Mouse (Mus musculus): ENCODE data around the gene Cryga. TPM values are rescaled to one million over a fixed set of nuclear protein-coding genes. Genes with fewer than 3 reads are reported as not detected.
A peak's percentile ranks its signal among the peaks of the same experiment; 100 is the strongest.

Gene Cryga
- polyA plus RNA-seq, 2 experiments: not detected

GRCm38 (mm10) chr1:65096953-65097352, 6.2 kb downstream of the Cryga start:
- no peak overlapping the region for H3K4me2 ChIP-seq (ENCODE audit: low read depth)
- H3K36me3 ChIP-seq (replicated peaks; ENCODE audit: control insufficient read depth, insufficient read depth, low read depth): no peaks in the 10 kb centered on the region
- no peak overlapping the region for H3K9ac ChIP-seq (replicated peaks)
- WGBS (ENCODE audit: insufficient replicate concordance): 67% methylated on average over 3 of the region's 3 CpGs
- no peaks in the 10 kb centered on the region for H3K27me3 ChIP-seq (ENCODE audit: control insufficient read depth, insufficient read depth, low read length)
- ATAC-seq (ENCODE audit: insufficient read depth) (no peak), DNase-seq (ENCODE audit: low read depth in 3 of 3, low spot score in 3 of 3) (no peak)
- TF ChIP-seq EP300 (IDR thresholded peaks at IDR 0.05; ENCODE audit: low read depth) (no peak), CTCF (IDR thresholded peaks at IDR 0.05; ENCODE audit: low read depth) (no peak)
- no peaks in the 10 kb centered on the region for H3K4me1 ChIP-seq (replicated peaks; ENCODE audit: control insufficient read depth in 2 of 2, insufficient read depth in 2 of 2, low read length in 1 of 2)
- no peak overlapping the region for H3K27ac ChIP-seq
- H3K4me3 ChIP-seq (ENCODE audit: insufficient read depth in 1 of 2, low read depth in 2 of 2, low read length in 2 of 2): no peak overlapping the region
- H3K9me3 ChIP-seq (ENCODE audit: control insufficient read depth, low read length): no peaks in the 10 kb centered on the region

- 76% methylated on average over 3 of the region's 3 CpGs for WGBS (ENCODE audit: insufficient replicate concordance)
- Histone ChIP-seq H3K4me1 (replicated peaks; ENCODE audit: control insufficient read depth in 2 of 2, insufficient read depth in 2 of 2, low read length in 1 of 2) (no peaks in the 10 kb centered on the region), H3K36me3 (replicated peaks; ENCODE audit: control insufficient read depth, insufficient read depth, low read depth) (no peaks in the 10 kb centered on the region), H3K27me3 (ENCODE audit: control insufficient read depth, insufficient read depth, low read length) (no peaks in the 10 kb centered on the region), H3K9me3 (ENCODE audit: control insufficient read depth, low read length) (no peaks in the 10 kb centered on the region), H3K27ac (no peak overlapping the region), H3K9ac (replicated peaks) (no peak overlapping the region), H3K4me3 (ENCODE audit: insufficient read depth in 1 of 2, low read depth in 2 of 2, low read length in 2 of 2) (no peak overlapping the region), H3K4me2 (ENCODE audit: low read depth) (no peak overlapping the region)
- ATAC-seq (ENCODE audit: insufficient read depth) (no peak), DNase-seq (ENCODE audit: low read depth in 3 of 3, low spot score in 3 of 3) (no peak)
- TF ChIP-seq CTCF (IDR thresholded peaks at IDR 0.05; ENCODE audit: low read depth) (no peak), EP300 (IDR thresholded peaks at IDR 0.05; ENCODE audit: low read depth) (no peak)
Measured at GRCm38 (mm10) chr1:65091566-65091965, 11.6 kb downstream of the Cryga start.

DNA sequence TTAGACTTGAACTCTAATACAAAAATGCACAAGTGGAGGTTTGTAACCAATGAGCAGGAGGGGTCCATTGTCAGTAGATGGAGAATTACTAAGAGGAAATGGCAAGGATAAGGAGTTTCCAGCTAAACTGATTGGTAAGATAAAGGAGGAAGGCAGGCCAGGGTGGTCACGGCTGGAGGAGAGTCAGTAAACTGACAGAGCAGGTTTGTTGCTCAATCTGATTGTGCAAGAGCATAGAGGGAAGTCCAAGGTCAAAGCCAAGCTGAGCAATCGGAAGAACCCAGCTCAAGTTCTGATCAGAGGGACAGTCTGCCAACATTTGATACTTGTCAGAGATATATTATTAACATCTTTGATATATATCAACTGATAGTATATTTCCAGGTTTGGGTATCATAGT, 12.8 kb downstream of the Cryga start:
- Histone ChIP-seq H3K4me3 (ENCODE audit: insufficient read depth in 1 of 2, low read depth in 2 of 2, low read length in 2 of 2) (no peak overlapping the region), H3K9me3 (ENCODE audit: control insufficient read depth, low read length) (no peaks in the 10 kb centered on the region), H3K4me1 (replicated peaks; ENCODE audit: control insufficient read depth in 2 of 2, insufficient read depth in 2 of 2, low read length in 1 of 2) (no peaks in the 10 kb centered on the region), H3K36me3 (replicated peaks; ENCODE audit: control insufficient read depth, insufficient read depth, low read depth) (no peaks in the 10 kb centered on the region), H3K9ac (replicated peaks) (no peak overlapping the region), H3K4me2 (ENCODE audit: low read depth) (no peak overlapping the region), H3K27me3 (ENCODE audit: control insufficient read depth, insufficient read depth, low read length) (no peaks in the 10 kb centered on the region), H3K27ac (no peak overlapping the region)
- DNase-seq (ENCODE audit: low read depth in 3 of 3, low spot score in 3 of 3) (peak in 2 of 3 experiments; percentile 24 to 41), ATAC-seq (ENCODE audit: insufficient read depth) (peak; percentile 33; the same call in 1 of the 2 replicates)
- TF ChIP-seq CTCF (IDR thresholded peaks at IDR 0.05; ENCODE audit: low read depth) (no peak), EP300 (IDR thresholded peaks at IDR 0.05; ENCODE audit: low read depth) (no peak)
- 13% methylated on average over 2 of the region's 2 CpGs for WGBS (ENCODE audit: insufficient replicate concordance)

GRCm38 (mm10) chr1:65088567-65089356, 14.4 kb downstream of the Cryga start:
- Histone ChIP-seq H3K27ac (no peak overlapping the region), H3K4me3 (ENCODE audit: insufficient read depth in 1 of 2, low read depth in 2 of 2, low read length in 2 of 2) (no peak overlapping the region), H3K27me3 (ENCODE audit: control insufficient read depth, insufficient read depth, low read length) (no peaks in the 10 kb centered on the region), H3K9me3 (ENCODE audit: control insufficient read depth, low read length) (no peaks in the 10 kb centered on the region), H3K9ac (replicated peaks) (no peak overlapping the region), H3K36me3 (replicated peaks; ENCODE audit: control insufficient read depth, insufficient read depth, low read depth) (no peaks in the 10 kb centered on the region), H3K4me2 (ENCODE audit: low read depth) (no peak overlapping the region), H3K4me1 (replicated peaks; ENCODE audit: control insufficient read depth in 2 of 2, insufficient read depth in 2 of 2, low read length in 1 of 2) (no peaks in the 10 kb centered on the region)
- no peak for TF ChIP-seq CTCF (IDR thresholded peaks at IDR 0.05; ENCODE audit: low read depth)
- no peak for TF ChIP-seq EP300 (IDR thresholded peaks at IDR 0.05; ENCODE audit: low read depth)
- WGBS (ENCODE audit: insufficient replicate concordance): 38% methylated on average over 6 of the region's 6 CpGs
- DNase-seq (ENCODE audit: low read depth in 3 of 3, low spot score in 3 of 3): no peak
- ATAC-seq (ENCODE audit: insufficient read depth): no peak

DNA sequence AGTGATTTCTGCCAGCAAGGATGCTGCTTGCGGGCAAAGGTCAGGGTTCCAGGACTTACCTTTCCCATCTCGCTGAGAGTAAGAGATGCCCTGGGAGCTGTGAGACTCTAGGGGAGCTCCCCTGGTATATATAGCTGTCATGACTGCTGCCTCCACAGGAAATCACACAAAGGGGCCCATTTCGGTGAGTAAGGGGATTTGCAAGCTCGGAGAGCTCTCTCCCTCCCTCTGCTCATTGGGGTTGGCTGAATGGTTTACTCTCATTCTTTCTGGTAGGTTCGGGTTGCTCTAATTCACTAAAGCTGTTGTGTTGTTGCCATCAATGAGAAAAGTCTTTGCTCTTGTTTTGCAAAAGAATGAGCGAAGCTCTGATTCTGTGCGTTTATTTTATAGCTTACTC, 21.0 kb downstream of the Cryga start, which contains the start of gene Crygb:
TSS of gene Crygb (minus strand) at position 101 of the 400 bp plus-strand sequence.
- no peaks in the 10 kb centered on the region for H3K27me3 ChIP-seq (ENCODE audit: control insufficient read depth, insufficient read depth, low read length)

More for the DNA sequence above, 21.0 kb downstream of the Cryga start, which contains the start of gene Crygb:
- H3K9ac ChIP-seq (replicated peaks): no peak within 1 kb of the TSS
- no peak within 1 kb of the TSS for H3K4me3 ChIP-seq (ENCODE audit: insufficient read depth in 1 of 2, low read depth in 2 of 2, low read length in 2 of 2)
- no peak for TF ChIP-seq EP300 (IDR thresholded peaks at IDR 0.05; ENCODE audit: low read depth)
- TF ChIP-seq CTCF (IDR thresholded peaks at IDR 0.05; ENCODE audit: low read depth): no peak
- H3K4me2 ChIP-seq (ENCODE audit: low read depth): no peak within 1 kb of the TSS
- WGBS (ENCODE audit: insufficient replicate concordance): 42% methylated on average over 7 of the region's 7 CpGs
- no peaks in the 10 kb centered on the region for H3K4me1 ChIP-seq (replicated peaks; ENCODE audit: control insufficient read depth in 2 of 2, insufficient read depth in 2 of 2, low read length in 1 of 2)
- no peak for DNase-seq (ENCODE audit: low read depth in 3 of 3, low spot score in 3 of 3)
- ATAC-seq (ENCODE audit: insufficient read depth): no peak
- no peaks in the 10 kb centered on the region for H3K9me3 ChIP-seq (ENCODE audit: control insufficient read depth, low read length)
- no peaks in the 10 kb centered on the region for H3K36me3 ChIP-seq (replicated peaks; ENCODE audit: control insufficient read depth, insufficient read depth, low read depth)
- no peak within 1 kb of the TSS for H3K27ac ChIP-seq
